Mouse (Mus musculus): Measurements from ENCODE around the gene Lypd8. TPM values are rescaled to one million over a fixed set of nuclear protein-coding genes. Genes with fewer than 3 reads are reported as not detected.

The Lypd8 gene
- total RNA-seq, 2 experiments from 2014 or later, result not detected

- TF ChIP-seq CTCF (conservative IDR thresholded peaks at IDR 0.05), result no peak
- Histone ChIP-seq H3K4me3 (no peak within 1 kb of the TSS), H3K27ac (no peak within 1 kb of the TSS)
- DNase-seq (ENCODE audit: low spot score in 2 of 2), result no peak
These were observed 53.4 kb downstream of the Lypd8 start, which contains the start of gene Gm12253 for GRCm38 (mm10) chr11:58432259-58432658. Gene Gm12253 (plus strand): TSS chr11:58432559.

GRCm38 (mm10) chr11:58437866-58438265 lies 59.0 kb downstream of the Lypd8 start:
- no peak overlapping the region for H3K27ac ChIP-seq
- TF ChIP-seq CTCF (conservative IDR thresholded peaks at IDR 0.05), result no peak
- no peak for DNase-seq (ENCODE audit: low spot score in 2 of 2)
- H3K4me3 ChIP-seq, result no peak overlapping the region

Other genes with a start within 250 kb of the Lypd8 start
- gene Gemin5, start 210.5 kb upstream of the Lypd8 start, total RNA-seq (2021), result 10 to 100 TPM; 18.6 to 18.7 TPM
- gene Mrpl22, start 207.4 kb upstream of the Lypd8 start, total RNA-seq (2021), result 10 to 100 TPM; 31.4 to 39.5 TPM
- gene Igtp, start 179.5 kb upstream of the Lypd8 start, total RNA-seq (2021), result 1 to 10 TPM; 1.5 to 1.9 TPM
- 1 to 10 TPM; 1.7 to 2.3 TPM for gene Irgm2, start 179.4 kb upstream of the Lypd8 start, total RNA-seq (2021)
- not detected for gene 4930438A08Rik, start 104.2 kb upstream of the Lypd8 start, total RNA-seq (2021)
- gene Zfp692, start 72.0 kb upstream of the Lypd8 start, total RNA-seq (2021), result 10 to 100 TPM; 29.2 to 30.9 TPM
- gene Zfp672, start 48.7 kb upstream of the Lypd8 start, total RNA-seq (2021), result 10 to 100 TPM; 49.1 to 51.0 TPM
- gene Sh3bp5l, start 48.3 kb upstream of the Lypd8 start, total RNA-seq (2021), result 10 to 100 TPM; 52.9 to 56.2 TPM
- gene 1810065E05Rik, start 42.1 kb downstream of the Lypd8 start, total RNA-seq (2021), result not detected
- gene Gm12253, start 53.5 kb downstream of the Lypd8 start, total RNA-seq (2021), result not detected
- not detected for gene Lypd9, start 73.9 kb downstream of the Lypd8 start, total RNA-seq (2021)
- gene Olfr30, start 83.2 kb downstream of the Lypd8 start, total RNA-seq (2021), result not detected
- not detected for gene Olfr332, start 113.5 kb downstream of the Lypd8 start, total RNA-seq (2021)
- not detected for gene Olfr331, start 123.5 kb downstream of the Lypd8 start, total RNA-seq (2021)
- gene Olfr330, start 155.8 kb downstream of the Lypd8 start, total RNA-seq (2021), result not detected
- not detected for gene Olfr329-ps, start 167.4 kb downstream of the Lypd8 start, total RNA-seq (2021)
- gene Olfr328, start 176.6 kb downstream of the Lypd8 start, total RNA-seq (2021), result under 1 TPM; 0.12 to 0.13 TPM
- not detected for gene Olfr224, start 191.5 kb downstream of the Lypd8 start, total RNA-seq (2021)
- not detected for gene Olfr325, start 198.7 kb downstream of the Lypd8 start, total RNA-seq (2021)
- gene Olfr324, start 216.1 kb downstream of the Lypd8 start, total RNA-seq (2021), result not detected
- not detected for gene 2210407C18Rik, start 237.0 kb downstream of the Lypd8 start, total RNA-seq (2021)

Data from layer of hippocampus, adult 2 months (tissue).